Mouse (Mus musculus) monocyte, adult 5-6 weeks (primary cell): Measurements from ENCODE around the gene Antxr1. TPM values are rescaled to one million over a fixed set of nuclear protein-coding genes. Genes with fewer than 3 reads are reported as not detected.
"Not testable (repeated sequence)": the region's sequence is repeated elsewhere in the genome, so short reads cannot be mapped to it uniquely, and the experiment has no call there.

Experiments used
- ATAC-seq: fragments of 153-309, 156-312 bp; replicated peaks from 2 replicates; pipeline ENCODE4 v1.8.0; 2017; ENCODE audit warnings: mild to moderate bottlenecking; ENCODE audit not compliant: low TSS enrichment, insufficient number of reproducible peaks, severe bottlenecking, poor library complexity, low FRiP score
- total RNA-seq: library from RNA; stranded (forward); fragments of 200-1000, 200-491, 200-594 nt; gene quantifications from 3 replicates; pipeline ENCODE4 v1.2.3, GENCODE M21; 2017

Gene Antxr1
- total RNA-seq, 1 experiment from 2014 or later = not detected

- ATAC-seq = no peak
These were observed 236.4 kb downstream of the Antxr1 start for GRCm38 (mm10) chr6:87099261-87099660.

- ATAC-seq = not testable (repeated sequence)
These were observed 242.0 kb downstream of the Antxr1 start for GRCm38 (mm10) chr6:87093631-87094030.

- no peak for ATAC-seq
These were observed 243.1 kb downstream of the Antxr1 start for GRCm38 (mm10) chr6:87092476-87092875.

GRCm38 (mm10) chr6:87090877-87091276 is 244.7 kb downstream of the Antxr1 start:
- ATAC-seq = no peak

- no peak for ATAC-seq
These were observed 247.3 kb downstream of the Antxr1 start for GRCm38 (mm10) chr6:87088356-87088755.

GRCm38 (mm10) chr6:87085026-87085425 is 250.6 kb downstream of the Antxr1 start:
- peak; percentile 65 for ATAC-seq

Other genes with a start within 250 kb of the Antxr1 start
- gene D6Ertd527e, start 231.1 kb downstream of the Antxr1 start, total RNA-seq = 0.48 to 1.1 TPM (median 0.53 TPM) in 3 replicates
- gene Gkn1, start 15.1 kb upstream of the Antxr1 start, total RNA-seq = not detected in 3 replicates
- gene Gkn2, start 37.5 kb upstream of the Antxr1 start, total RNA-seq = not detected in 3 replicates
- not detected in 3 replicates for gene Gkn3, start 53.1 kb upstream of the Antxr1 start, total RNA-seq
- not detected in 3 replicates for gene Bmp10, start 93.2 kb upstream of the Antxr1 start, total RNA-seq
- 138 to 220 TPM (median 146 TPM) in 3 replicates for gene Arhgap25, start 197.4 kb upstream of the Antxr1 start, total RNA-seq